Mouse (Mus musculus): Measurements from ENCODE around the gene Wdr66. TPM values are rescaled to one million over a fixed set of nuclear protein-coding genes. Genes with fewer than 3 reads are reported as not detected.

The Wdr66 gene
- polyA plus RNA-seq, 1 experiment from 2014 or later, result 3.1 TPM

- Histone ChIP-seq H3K4me3 (ENCODE audit: low read length) (no peak overlapping the region), H3K36me3 (ENCODE audit: control insufficient read depth, insufficient read depth) (peaks cover 42% of the 10 kb centered on the region), H3K4me1 (ENCODE audit: control insufficient read depth, insufficient read depth, low read length) (peaks cover 8% of the 10 kb centered on the region), H3K27ac (ENCODE audit: low read length) (no peak overlapping the region), H3K9me3 (replicated peaks; ENCODE audit: control insufficient read depth, low read length) (no peaks in the 10 kb centered on the region), H3K27me3 (ENCODE audit: control insufficient read depth, insufficient read depth, low read length) (no peaks in the 10 kb centered on the region), H3K4me2 (ENCODE audit: low read depth, low read length) (no peak overlapping the region), H3K9ac (ENCODE audit: low read length) (no peak overlapping the region)
- 87% methylated on average over 4 of the region's 4 CpGs for WGBS
- ATAC-seq (replicated peaks; ENCODE audit: extremely low read depth, insufficient read depth, low FRiP score), result no peak
Observed at GRCm38 (mm10) chr5:123357253-123357652, 105.4 kb downstream of the Wdr66 start.

- H3K9me3 ChIP-seq (replicated peaks; ENCODE audit: control insufficient read depth, low read length), result no peaks in the 10 kb centered on the region
- H3K9ac ChIP-seq (ENCODE audit: low read length), result no peak overlapping the region
- no peak overlapping the region for H3K4me3 ChIP-seq (ENCODE audit: low read length)
- H3K27ac ChIP-seq (ENCODE audit: low read length), result no peak overlapping the region
- H3K36me3 ChIP-seq (ENCODE audit: control insufficient read depth, insufficient read depth), result peaks cover 49% of the 10 kb centered on the region
- ATAC-seq (replicated peaks; ENCODE audit: extremely low read depth, insufficient read depth, low FRiP score), result no peak
- peaks cover 10% of the 10 kb centered on the region for H3K4me1 ChIP-seq (ENCODE audit: control insufficient read depth, insufficient read depth, low read length)
- 89% methylated on average over 6 of the region's 6 CpGs for WGBS
- no peak overlapping the region for H3K4me2 ChIP-seq (ENCODE audit: low read depth, low read length)
- H3K27me3 ChIP-seq (ENCODE audit: control insufficient read depth, insufficient read depth, low read length), result no peaks in the 10 kb centered on the region
Observed at GRCm38 (mm10) chr5:123359431-123359830, 107.5 kb downstream of the Wdr66 start.

DNA sequence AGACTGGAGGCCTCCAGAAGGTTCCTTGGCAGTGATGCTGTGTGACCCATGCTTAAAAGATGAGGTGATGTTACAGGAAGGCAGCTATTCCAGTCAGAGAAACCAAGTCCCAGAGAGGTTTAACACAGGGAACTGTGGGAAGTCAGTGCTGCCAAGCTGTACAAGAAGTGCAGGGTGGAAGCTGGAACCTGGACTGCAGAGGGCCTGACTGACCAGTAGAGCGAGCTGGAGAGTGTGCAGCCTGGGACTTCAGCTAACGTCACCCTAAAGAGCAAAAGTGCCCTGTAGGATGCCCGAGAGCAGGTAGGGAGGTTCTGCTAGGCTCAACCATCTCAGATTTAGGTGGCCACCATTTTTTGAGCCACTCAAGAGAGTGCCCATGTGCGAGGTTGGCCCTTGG is 111.0 kb downstream of the Wdr66 start:
- ATAC-seq (replicated peaks; ENCODE audit: extremely low read depth, insufficient read depth, low FRiP score), result no peak
- Histone ChIP-seq H3K36me3 (ENCODE audit: control insufficient read depth, insufficient read depth) (peaks cover 41% of the 10 kb centered on the region), H3K27ac (ENCODE audit: low read length) (no peak overlapping the region), H3K9me3 (replicated peaks; ENCODE audit: control insufficient read depth, low read length) (no peaks in the 10 kb centered on the region), H3K4me3 (ENCODE audit: low read length) (no peak overlapping the region), H3K27me3 (ENCODE audit: control insufficient read depth, insufficient read depth, low read length) (no peaks in the 10 kb centered on the region), H3K4me1 (ENCODE audit: control insufficient read depth, insufficient read depth, low read length) (peaks cover 17% of the 10 kb centered on the region), H3K9ac (ENCODE audit: low read length) (no peak overlapping the region), H3K4me2 (ENCODE audit: low read depth, low read length) (no peak overlapping the region)
- 73% methylated on average over 4 of the region's 4 CpGs for WGBS

GRCm38 (mm10) chr5:123364302-123364971 is 112.5 kb downstream of the Wdr66 start:
- WGBS, result 44% methylated on average over 11 of the region's 11 CpGs
- peak; percentile 86 for ATAC-seq (replicated peaks; ENCODE audit: extremely low read depth, insufficient read depth, low FRiP score)
- Histone ChIP-seq H3K4me3 (ENCODE audit: low read length) (no peak overlapping the region), H3K36me3 (ENCODE audit: control insufficient read depth, insufficient read depth) (peaks cover 36% of the 10 kb centered on the region), H3K27me3 (ENCODE audit: control insufficient read depth, insufficient read depth, low read length) (no peaks in the 10 kb centered on the region), H3K4me2 (ENCODE audit: low read depth, low read length) (no peak overlapping the region; the same call in 1 of the 2 replicates), H3K27ac (ENCODE audit: low read length) (peak overlapping the region; percentile 95), H3K9ac (ENCODE audit: low read length) (peak overlapping the region; percentile 60), H3K9me3 (replicated peaks; ENCODE audit: control insufficient read depth, low read length) (no peaks in the 10 kb centered on the region), H3K4me1 (ENCODE audit: control insufficient read depth, insufficient read depth, low read length) (peaks cover 17% of the 10 kb centered on the region)

DNA sequence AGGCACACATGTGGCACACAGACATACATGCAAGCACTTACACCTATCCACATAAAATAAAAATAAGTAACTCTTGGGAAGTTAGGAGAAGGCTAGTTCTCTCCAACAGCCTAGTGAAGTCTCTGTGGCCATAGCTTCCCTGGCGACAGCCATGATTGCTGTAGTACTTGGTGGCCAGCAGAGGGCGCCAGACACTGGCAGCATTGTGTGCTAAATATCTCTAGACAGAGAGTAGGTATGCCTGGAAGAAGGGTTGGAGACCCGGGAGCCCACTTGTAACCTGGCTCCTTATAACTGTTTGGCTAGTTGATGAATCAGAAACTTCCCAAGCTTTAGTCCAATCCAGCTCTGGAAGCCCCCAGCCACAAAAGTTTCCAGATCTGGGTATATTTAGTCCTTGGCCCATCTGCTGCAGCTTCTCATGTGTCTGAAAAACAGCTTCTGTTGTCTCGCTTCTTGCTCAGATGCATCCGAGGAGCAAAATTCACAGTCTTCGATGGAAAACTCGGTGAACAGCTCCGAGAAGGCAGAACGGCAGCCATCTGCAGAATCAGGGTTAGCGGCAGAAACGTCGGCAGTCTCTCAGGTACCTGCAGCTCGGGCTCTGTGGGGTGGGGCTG is 117.1 kb downstream of the Wdr66 start:
- WGBS, result 76% methylated on average over 13 of the region's 13 CpGs
- H3K36me3 ChIP-seq (ENCODE audit: control insufficient read depth, insufficient read depth), result peaks cover 49% of the 10 kb centered on the region

DNA sequence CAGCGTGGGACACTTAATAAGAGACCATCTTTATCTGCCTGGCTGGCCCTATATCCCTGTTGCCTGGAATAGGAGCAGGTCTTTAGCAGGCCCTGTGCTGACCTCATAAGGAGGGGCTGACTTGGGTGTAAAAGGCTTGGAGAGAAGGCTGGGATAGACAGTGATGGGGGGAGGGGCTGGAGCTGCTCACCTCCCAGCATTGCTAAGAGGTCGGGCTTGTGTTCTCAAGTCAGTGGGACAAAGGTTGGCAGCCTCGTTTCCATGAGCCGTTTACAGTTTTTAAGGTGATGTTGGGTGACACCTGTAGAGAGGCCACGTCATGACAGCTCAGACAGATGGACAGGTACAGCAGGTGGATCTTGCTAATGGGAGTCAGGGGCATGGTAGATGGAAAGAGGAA is 118.1 kb downstream of the Wdr66 start:
- no peak overlapping the region for H3K4me2 ChIP-seq (ENCODE audit: low read depth, low read length)
- no peaks in the 10 kb centered on the region for H3K9me3 ChIP-seq (replicated peaks; ENCODE audit: control insufficient read depth, low read length)
- 91% methylated on average over 5 of the region's 5 CpGs for WGBS
- H3K4me3 ChIP-seq (ENCODE audit: low read length), result no peak overlapping the region
- no peak for ATAC-seq (replicated peaks; ENCODE audit: extremely low read depth, insufficient read depth, low FRiP score)
- peaks cover 2% of the 10 kb centered on the region for H3K4me1 ChIP-seq (ENCODE audit: control insufficient read depth, insufficient read depth, low read length)
- no peaks in the 10 kb centered on the region for H3K27me3 ChIP-seq (ENCODE audit: control insufficient read depth, insufficient read depth, low read length)
- peaks cover 49% of the 10 kb centered on the region for H3K36me3 ChIP-seq (ENCODE audit: control insufficient read depth, insufficient read depth)
- H3K9ac ChIP-seq (ENCODE audit: low read length), result no peak overlapping the region
- H3K27ac ChIP-seq (ENCODE audit: low read length), result no peak overlapping the region

More for the DNA sequence above, 117.1 kb downstream of the Wdr66 start:
- H3K27me3 ChIP-seq (ENCODE audit: control insufficient read depth, insufficient read depth, low read length), result no peaks in the 10 kb centered on the region
- H3K4me1 ChIP-seq (ENCODE audit: control insufficient read depth, insufficient read depth, low read length), result peaks cover 11% of the 10 kb centered on the region
- H3K4me3 ChIP-seq (ENCODE audit: low read length), result no peak overlapping the region
- no peak overlapping the region for H3K27ac ChIP-seq (ENCODE audit: low read length)
- H3K4me2 ChIP-seq (ENCODE audit: low read depth, low read length), result no peak overlapping the region
- ATAC-seq (replicated peaks; ENCODE audit: extremely low read depth, insufficient read depth, low FRiP score), result no peak
- H3K9me3 ChIP-seq (replicated peaks; ENCODE audit: control insufficient read depth, low read length), result no peaks in the 10 kb centered on the region
- H3K9ac ChIP-seq (ENCODE audit: low read length), result no peak overlapping the region

DNA sequence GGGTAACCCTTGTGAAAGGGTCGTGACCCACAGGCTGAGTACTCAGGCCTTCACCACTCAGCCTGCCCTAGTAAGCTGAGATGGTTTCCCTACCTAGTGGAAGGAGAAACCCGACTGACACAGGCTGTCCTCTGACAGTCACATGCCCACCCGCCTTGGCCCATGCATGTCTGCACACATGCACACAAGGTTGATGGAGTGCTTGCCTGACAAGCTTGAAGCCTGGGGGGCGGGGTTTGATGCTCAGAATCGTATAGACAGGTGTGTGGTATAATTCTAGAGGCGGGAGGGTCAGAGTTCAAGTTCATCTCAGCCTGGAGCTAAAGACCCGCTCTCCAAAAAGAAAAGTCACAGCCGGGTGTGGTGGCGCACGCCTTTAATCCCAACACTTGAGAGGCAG is 123.4 kb downstream of the Wdr66 start:
- no peak overlapping the region for H3K9ac ChIP-seq (ENCODE audit: low read length)
- peaks cover 15% of the 10 kb centered on the region for H3K4me1 ChIP-seq (ENCODE audit: control insufficient read depth, insufficient read depth, low read length)
- ATAC-seq (replicated peaks; ENCODE audit: extremely low read depth, insufficient read depth, low FRiP score), result no peak
- peaks cover 26% of the 10 kb centered on the region for H3K36me3 ChIP-seq (ENCODE audit: control insufficient read depth, insufficient read depth)
- H3K4me2 ChIP-seq (ENCODE audit: low read depth, low read length), result no peak overlapping the region
- no peak overlapping the region for H3K4me3 ChIP-seq (ENCODE audit: low read length)
- WGBS, result 90% methylated on average over 10 of the region's 10 CpGs
- H3K9me3 ChIP-seq (replicated peaks; ENCODE audit: control insufficient read depth, low read length), result no peaks in the 10 kb centered on the region
- no peak overlapping the region for H3K27ac ChIP-seq (ENCODE audit: low read length)
- H3K27me3 ChIP-seq (ENCODE audit: control insufficient read depth, insufficient read depth, low read length), result no peaks in the 10 kb centered on the region

GRCm38 (mm10) chr5:123375793-123376452 is 124.0 kb downstream of the Wdr66 start:
- Histone ChIP-seq H3K4me1 (ENCODE audit: control insufficient read depth, insufficient read depth, low read length) (peaks cover 15% of the 10 kb centered on the region), H3K36me3 (ENCODE audit: control insufficient read depth, insufficient read depth) (peaks cover 19% of the 10 kb centered on the region), H3K27ac (ENCODE audit: low read length) (no peak overlapping the region), H3K4me2 (ENCODE audit: low read depth, low read length) (no peak overlapping the region), H3K27me3 (ENCODE audit: control insufficient read depth, insufficient read depth, low read length) (no peaks in the 10 kb centered on the region), H3K9me3 (replicated peaks; ENCODE audit: control insufficient read depth, low read length) (no peaks in the 10 kb centered on the region), H3K4me3 (ENCODE audit: low read length) (no peak overlapping the region), H3K9ac (ENCODE audit: low read length) (no peak overlapping the region)
- no peak for ATAC-seq (replicated peaks; ENCODE audit: extremely low read depth, insufficient read depth, low FRiP score)
- 88% methylated on average over 6 of the region's 6 CpGs for WGBS

DNA sequence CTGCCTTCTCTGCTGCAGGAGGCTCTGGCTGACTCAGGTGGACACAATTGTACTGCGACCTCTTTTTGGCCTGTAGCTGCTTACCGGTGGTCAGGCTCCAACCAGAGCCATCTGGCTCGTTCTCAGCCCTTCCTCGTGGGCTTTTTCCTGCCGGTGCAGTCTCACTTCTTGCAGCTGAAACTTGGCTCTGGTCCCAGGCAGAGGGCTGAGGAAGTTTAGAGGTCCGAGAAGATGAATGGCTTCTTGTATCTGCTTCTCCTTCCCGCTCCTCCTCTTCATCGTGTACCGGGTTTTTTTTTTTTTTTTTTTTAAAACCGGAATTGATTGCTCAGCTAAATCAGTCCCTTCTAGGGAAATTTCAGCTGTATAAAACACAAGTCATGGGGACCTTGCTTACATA is 124.7 kb downstream of the Wdr66 start:
- ATAC-seq (replicated peaks; ENCODE audit: extremely low read depth, insufficient read depth, low FRiP score), result peak; percentile 39; the same call in 1 of the 2 replicates
- H3K4me1 ChIP-seq (ENCODE audit: control insufficient read depth, insufficient read depth, low read length), result peaks cover 15% of the 10 kb centered on the region
- H3K27ac ChIP-seq (ENCODE audit: low read length), result peak overlapping the region; percentile 5; the same call in 1 of the 2 replicates
- 23% methylated on average over 10 of the region's 10 CpGs for WGBS
- H3K36me3 ChIP-seq (ENCODE audit: control insufficient read depth, insufficient read depth), result peaks cover 13% of the 10 kb centered on the region
- H3K9ac ChIP-seq (ENCODE audit: low read length), result no peak overlapping the region
- no peaks in the 10 kb centered on the region for H3K27me3 ChIP-seq (ENCODE audit: control insufficient read depth, insufficient read depth, low read length)
- peak overlapping the region; percentile 15; the same call in 1 of the 2 replicates for H3K4me2 ChIP-seq (ENCODE audit: low read depth, low read length)
- H3K4me3 ChIP-seq (ENCODE audit: low read length), result no peak overlapping the region
- no peaks in the 10 kb centered on the region for H3K9me3 ChIP-seq (replicated peaks; ENCODE audit: control insufficient read depth, low read length)

All from heart, embryonic 16.5 days (tissue).